Mouse (Mus musculus): ENCODE results near the gene Creld1.

DNA sequence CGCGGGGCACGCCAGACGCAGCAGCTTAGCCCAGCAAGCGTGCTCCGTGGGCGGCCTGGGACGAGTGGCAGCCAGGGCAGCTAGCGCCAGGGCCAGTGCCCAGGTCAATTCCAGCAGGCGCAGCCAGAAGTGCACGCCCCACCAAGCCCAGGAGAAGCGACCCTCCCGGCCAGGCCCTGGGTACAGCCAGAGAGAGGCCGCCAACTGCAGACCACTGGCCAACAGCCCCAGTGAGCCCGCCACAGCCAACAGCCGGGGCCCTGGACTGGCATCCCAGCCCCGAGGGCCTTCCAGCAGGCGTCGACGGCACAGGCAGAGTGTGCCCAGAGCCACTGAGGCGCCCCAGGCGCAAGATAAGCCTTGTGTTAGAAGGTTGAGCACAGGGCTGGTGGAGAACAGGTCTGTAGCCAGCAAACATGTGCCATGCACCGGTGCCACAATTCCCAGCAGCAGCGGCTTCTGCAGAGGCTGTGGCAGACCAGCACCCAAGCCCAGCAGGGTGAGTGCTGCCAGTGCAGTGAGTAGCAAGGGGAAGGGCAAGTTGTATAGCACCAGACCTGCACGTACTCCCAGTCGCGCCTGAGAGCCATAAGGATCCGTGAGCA is 12.1 kb downstream of the Creld1 start:
- TF ChIP-seq CTCF (IDR thresholded peaks at IDR 0.05 in 2 of 3, conservative IDR thresholded peaks at IDR 0.05 in 1 of 3; ENCODE audit: control insufficient read depth in 1 of 3, insufficient read depth in 1 of 3, low read depth in 2 of 3, low read length in 3 of 3, poor library complexity in 1 of 3, severe bottlenecking in 1 of 3) (no peak), GATA1 (IDR thresholded peaks at IDR 0.05; ENCODE audit: low read depth, low read length) (no peak), MAFK (IDR thresholded peaks at IDR 0.05; ENCODE audit: borderline replicate concordance, low read depth, low read length) (no peak), POLR2AphosphoS2 (IDR thresholded peaks at IDR 0.05; ENCODE audit: low read length) (no peak), SMC3 (IDR thresholded peaks at IDR 0.05; ENCODE audit: low read depth, low read length) (no peak), USF2 (IDR thresholded peaks at IDR 0.05; ENCODE audit: borderline replicate concordance in 1 of 2, insufficient read depth in 1 of 2, low read depth in 1 of 2, low read length in 2 of 2) (no peak), POLR2A (IDR thresholded peaks at IDR 0.05; ENCODE audit: control insufficient read depth in 1 of 2, insufficient read depth in 1 of 2, low read depth in 1 of 2, low read length in 2 of 2, poor library complexity in 1 of 2) (no peak), ZMIZ1 (IDR thresholded peaks at IDR 0.05; ENCODE audit: low read depth, low read length) (no peak), HCFC1 (IDR thresholded peaks at IDR 0.05; ENCODE audit: low read depth, low read length) (no peak), EP300 (IDR thresholded peaks at IDR 0.05; ENCODE audit: low read depth in 1 of 2, low read length in 2 of 2) (no peak), MAX (IDR thresholded peaks at IDR 0.05; ENCODE audit: low read length) (no peak)
